Mouse (Mus musculus): ENCODE measurements around the gene Trim47.

- TF ChIP-seq CTCF (IDR thresholded peaks at IDR 0.05; ENCODE audit: low read depth, low read length) (no peak), POLR2A (IDR thresholded peaks at IDR 0.05; ENCODE audit: extremely low read depth, insufficient read depth, low read length) (no peak)
These were observed 65.2 kb downstream of the Trim47 start for GRCm38 (mm10) chr11:116061641-116062415.
